Mouse (Mus musculus): ENCODE data around the gene Kng2. TPM values are rescaled to one million over a fixed set of nuclear protein-coding genes. Genes with fewer than 3 reads are reported as not detected.
"Not testable (repeated sequence)": the region's sequence is repeated elsewhere in the genome, so short reads cannot be mapped to it uniquely, and the experiment has no call there.

The Kng2 gene
- polyA plus RNA-seq, 1 experiment from 2014 or later: 0.33 TPM

- H3K36me3 ChIP-seq: no peaks in the 10 kb centered on the region
- H3K9ac ChIP-seq: no peak overlapping the region
- H3K27ac ChIP-seq: no peak overlapping the region
- H3K4me1 ChIP-seq: peaks cover 5% of the 10 kb centered on the region; the same call in 1 of the 2 replicates
- H3K4me3 ChIP-seq: no peak overlapping the region
- no peaks in the 10 kb centered on the region for H3K9me3 ChIP-seq
- H3K4me2 ChIP-seq (replicated peaks): no peak overlapping the region
- no peak for ATAC-seq (ENCODE audit: low FRiP score, low read depth)
- H3K27me3 ChIP-seq (replicated peaks): no peaks in the 10 kb centered on the region
These were observed 2.7 kb downstream of the Kng2 start for GRCm38 (mm10) chr16:23026582-23026981.

DNA sequence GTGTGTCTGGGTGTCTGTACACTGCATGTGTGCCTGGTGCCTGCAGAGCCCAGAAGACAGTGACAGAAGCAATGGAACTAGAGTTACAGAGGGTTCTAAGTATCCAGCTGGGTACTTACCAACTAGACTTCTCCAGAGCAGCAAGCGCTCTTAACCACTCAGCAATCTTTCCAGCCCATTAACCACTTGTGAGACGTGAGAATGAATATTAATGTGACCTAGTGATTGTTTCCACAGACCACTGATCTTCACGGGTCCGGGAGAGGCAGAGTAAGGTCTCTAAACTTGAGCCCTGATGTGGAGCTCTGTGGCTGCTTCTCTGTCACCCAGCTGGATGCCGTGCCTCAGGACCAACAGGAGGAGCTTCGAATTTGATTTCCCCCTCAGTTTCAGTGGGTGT lies 4.2 kb downstream of the Kng2 start:
- Histone ChIP-seq H3K9ac (no peak overlapping the region), H3K4me2 (replicated peaks) (no peak overlapping the region), H3K27me3 (replicated peaks) (no peaks in the 10 kb centered on the region), H3K27ac (no peak overlapping the region), H3K4me1 (peaks cover 5% of the 10 kb centered on the region; the same call in 1 of the 2 replicates), H3K9me3 (no peaks in the 10 kb centered on the region), H3K4me3 (no peak overlapping the region), H3K36me3 (no peaks in the 10 kb centered on the region)
- peak; percentile 53; the same call in 1 of the 2 replicates for ATAC-seq (ENCODE audit: low FRiP score, low read depth)
- 26% methylated on average over 6 of the region's 6 CpGs for WGBS

- 6% methylated on average over 1 of the region's 1 CpGs for WGBS
- H3K36me3 ChIP-seq; ATAC-seq (ENCODE audit: low FRiP score, low read depth): not testable (repeated sequence)
These were observed 8.7 kb downstream of the Kng2 start for GRCm38 (mm10) chr16:23020571-23020970.

GRCm38 (mm10) chr16:23014645-23015044 lies 14.6 kb downstream of the Kng2 start:
- H3K9ac ChIP-seq; H3K27ac ChIP-seq; H3K4me2 ChIP-seq (replicated peaks); H3K4me1 ChIP-seq; H3K27me3 ChIP-seq (replicated peaks); H3K36me3 ChIP-seq; ATAC-seq (ENCODE audit: low FRiP score, low read depth); H3K4me3 ChIP-seq; H3K9me3 ChIP-seq: not testable (repeated sequence)
- 49% methylated on average over 8 of the region's 8 CpGs for WGBS

More at GRCm38 (mm10) chr16:23020571-23020970, 8.7 kb downstream of the Kng2 start:
- not testable (repeated sequence) for H3K27ac ChIP-seq; H3K4me3 ChIP-seq; H3K4me1 ChIP-seq; H3K9me3 ChIP-seq; H3K9ac ChIP-seq; H3K4me2 ChIP-seq (replicated peaks); H3K27me3 ChIP-seq (replicated peaks)

DNA sequence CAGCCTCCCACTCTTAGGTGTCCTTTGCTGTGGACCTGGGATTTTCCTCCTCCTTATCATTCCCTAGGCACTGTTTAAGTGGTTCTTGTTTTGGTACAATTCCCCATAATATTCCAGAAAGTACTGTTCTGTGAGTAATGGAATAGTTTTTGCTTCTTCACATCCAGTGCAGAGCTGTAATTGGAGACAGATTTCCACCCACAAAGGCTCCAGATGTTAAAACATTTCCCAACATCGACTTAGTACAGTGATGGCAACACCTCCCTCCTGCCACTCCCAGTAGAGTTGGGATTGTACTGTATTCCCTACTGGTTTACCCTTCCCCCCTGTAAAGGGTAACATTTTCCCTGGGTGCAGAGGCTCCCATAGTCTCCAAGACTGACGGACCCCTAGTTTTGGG lies 15.5 kb downstream of the Kng2 start:
- not testable (repeated sequence) for ATAC-seq (ENCODE audit: low FRiP score, low read depth); H3K4me3 ChIP-seq; H3K4me1 ChIP-seq; H3K27ac ChIP-seq; H3K27me3 ChIP-seq (replicated peaks); H3K4me2 ChIP-seq (replicated peaks); H3K9me3 ChIP-seq; H3K36me3 ChIP-seq; H3K9ac ChIP-seq
- WGBS: 79% methylated on average over 2 of the region's 2 CpGs

GRCm38 (mm10) chr16:22996951-22997350 lies 32.3 kb downstream of the Kng2 start:
- not testable (repeated sequence) for H3K4me2 ChIP-seq (replicated peaks); H3K4me3 ChIP-seq; H3K9ac ChIP-seq; H3K27ac ChIP-seq; H3K9me3 ChIP-seq; H3K27me3 ChIP-seq (replicated peaks); H3K4me1 ChIP-seq; H3K36me3 ChIP-seq; ATAC-seq (ENCODE audit: low FRiP score, low read depth)
- 90% methylated on average over 3 of the region's 3 CpGs for WGBS

GRCm38 (mm10) chr16:22967383-22968030 lies 61.8 kb downstream of the Kng2 start:
- Histone ChIP-seq H3K36me3 (no peaks in the 10 kb centered on the region), H3K9me3 (no peaks in the 10 kb centered on the region), H3K27ac (no peak overlapping the region), H3K4me2 (replicated peaks) (no peak overlapping the region), H3K4me3 (no peak overlapping the region), H3K27me3 (replicated peaks) (no peaks in the 10 kb centered on the region), H3K4me1 (no peaks in the 10 kb centered on the region), H3K9ac (no peak overlapping the region)
- WGBS: 72% methylated on average over 1 of the region's 1 CpGs
- no peak for ATAC-seq (ENCODE audit: low FRiP score, low read depth)

DNA sequence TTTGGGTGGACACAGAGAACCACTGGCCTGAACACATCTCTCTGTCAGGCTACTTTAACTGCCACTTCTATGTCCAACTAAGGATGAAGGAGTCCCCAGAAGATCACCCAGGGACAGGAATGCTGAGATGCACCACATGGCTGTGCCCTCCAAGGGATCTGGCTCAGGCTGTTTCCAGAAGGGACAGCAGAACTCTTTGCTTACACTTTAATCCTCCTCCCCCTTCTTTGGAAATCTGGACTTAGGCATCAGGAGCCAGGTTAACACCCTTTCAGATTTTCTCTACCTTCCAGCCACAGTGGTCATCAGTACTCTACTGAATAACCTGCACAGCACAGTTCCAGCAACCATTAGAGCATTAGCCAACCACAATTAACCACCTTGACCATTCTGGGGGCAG lies 66.0 kb downstream of the Kng2 start:
- Histone ChIP-seq H3K36me3 (no peaks in the 10 kb centered on the region), H3K9ac (no peak overlapping the region), H3K4me3 (no peak overlapping the region), H3K27ac (no peak overlapping the region), H3K27me3 (replicated peaks) (no peaks in the 10 kb centered on the region), H3K9me3 (no peaks in the 10 kb centered on the region), H3K4me2 (replicated peaks) (no peak overlapping the region), H3K4me1 (no peaks in the 10 kb centered on the region)
- ATAC-seq (ENCODE audit: low FRiP score, low read depth): no peak

DNA sequence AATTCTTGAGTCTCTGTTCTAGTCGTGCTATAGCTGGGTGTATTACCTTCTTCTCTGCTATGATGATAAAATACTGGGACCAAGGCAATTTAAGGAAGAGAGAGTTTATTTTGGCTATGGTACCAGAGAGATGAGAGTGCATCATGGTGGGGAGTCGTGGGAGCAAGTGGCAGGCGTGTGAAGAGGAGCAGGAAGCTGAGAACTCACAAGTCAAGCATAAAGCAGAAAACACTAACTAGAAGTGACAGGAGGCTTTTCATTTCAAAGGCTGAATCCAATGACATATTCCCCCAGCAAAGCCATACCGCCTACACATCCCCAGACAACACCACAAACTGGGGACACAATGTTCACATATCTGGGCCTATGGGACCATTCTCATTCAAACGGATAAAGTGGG lies 67.0 kb downstream of the Kng2 start:
- Histone ChIP-seq H3K36me3 (no peaks in the 10 kb centered on the region), H3K27ac (no peak overlapping the region), H3K27me3 (replicated peaks) (no peaks in the 10 kb centered on the region), H3K9me3 (no peaks in the 10 kb centered on the region), H3K4me2 (replicated peaks) (no peak overlapping the region), H3K4me1 (no peaks in the 10 kb centered on the region), H3K9ac (no peak overlapping the region), H3K4me3 (no peak overlapping the region)
- ATAC-seq (ENCODE audit: low FRiP score, low read depth): no peak
- 86% methylated on average over 5 of the region's 5 CpGs for WGBS

DNA sequence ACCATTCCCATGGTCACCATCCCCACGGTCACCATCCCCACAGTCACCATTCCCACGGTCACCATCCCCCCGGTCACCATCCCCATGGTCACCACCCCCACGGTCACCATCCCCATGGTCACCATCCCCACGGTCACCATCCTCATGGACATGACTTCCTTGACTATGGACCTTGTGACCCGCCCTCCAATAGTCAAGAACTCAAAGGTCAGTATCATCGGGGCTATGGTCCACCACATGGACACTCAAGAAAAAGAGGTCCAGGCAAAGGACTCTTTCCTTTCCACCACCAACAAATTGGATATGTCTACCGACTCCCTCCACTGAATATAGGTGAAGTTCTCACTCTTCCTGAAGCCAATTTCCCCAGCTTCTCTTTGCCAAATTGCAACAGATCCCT lies 68.2 kb downstream of the Kng2 start:
- Histone ChIP-seq H3K27ac (no peak overlapping the region), H3K4me3 (no peak overlapping the region), H3K9ac (no peak overlapping the region), H3K4me2 (replicated peaks) (no peak overlapping the region), H3K27me3 (replicated peaks) (no peaks in the 10 kb centered on the region), H3K9me3 (no peaks in the 10 kb centered on the region), H3K36me3 (no peaks in the 10 kb centered on the region), H3K4me1 (no peaks in the 10 kb centered on the region)
- 93% methylated on average over 8 of the region's 8 CpGs for WGBS
- ATAC-seq (ENCODE audit: low FRiP score, low read depth): no peak

DNA sequence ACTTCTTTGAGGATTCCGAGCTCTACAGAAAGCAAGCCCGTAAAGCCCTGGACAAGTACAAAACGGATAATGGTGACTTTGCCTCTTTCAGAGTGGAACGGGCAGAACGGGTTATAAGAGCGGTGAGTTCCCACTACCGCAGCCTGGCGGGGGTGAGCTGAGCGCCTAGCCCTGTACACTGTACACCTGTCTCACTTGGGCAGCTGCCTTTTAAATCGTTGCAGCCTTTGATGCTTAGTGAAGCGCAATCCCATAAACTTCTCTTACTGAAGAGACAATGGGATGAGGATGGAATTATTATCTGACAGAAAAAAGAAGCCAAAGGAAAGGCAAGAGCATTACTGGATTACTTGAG lies 73.2 kb downstream of the Kng2 start:
- H3K4me3 ChIP-seq: no peak overlapping the region
- no peak overlapping the region for H3K9ac ChIP-seq
- 57% methylated on average over 11 of the region's 11 CpGs for WGBS
- H3K4me1 ChIP-seq: no peaks in the 10 kb centered on the region
- no peaks in the 10 kb centered on the region for H3K9me3 ChIP-seq
- H3K27me3 ChIP-seq (replicated peaks): no peaks in the 10 kb centered on the region
- no peak overlapping the region for H3K27ac ChIP-seq
- no peaks in the 10 kb centered on the region for H3K36me3 ChIP-seq
- ATAC-seq (ENCODE audit: low FRiP score, low read depth): peak; percentile 79
- H3K4me2 ChIP-seq (replicated peaks): peak overlapping the region; percentile 41

GRCm38 (mm10) chr16:22955397-22956084 lies 73.7 kb downstream of the Kng2 start:
- Histone ChIP-seq H3K9ac (no peak overlapping the region), H3K4me1 (no peaks in the 10 kb centered on the region), H3K9me3 (no peaks in the 10 kb centered on the region), H3K4me2 (replicated peaks) (peak overlapping the region; percentile 41), H3K4me3 (no peak overlapping the region), H3K27ac (no peak overlapping the region), H3K36me3 (no peaks in the 10 kb centered on the region), H3K27me3 (replicated peaks) (no peaks in the 10 kb centered on the region)
- peak; percentile 73 for ATAC-seq (ENCODE audit: low FRiP score, low read depth)
- WGBS: 32% methylated on average over 13 of the region's 13 CpGs

GRCm38 (mm10) chr16:22953069-22953468 lies 76.2 kb downstream of the Kng2 start:
- Histone ChIP-seq H3K27me3 (replicated peaks) (no peaks in the 10 kb centered on the region), H3K9me3 (no peaks in the 10 kb centered on the region), H3K4me2 (replicated peaks) (no peak overlapping the region), H3K4me1 (no peaks in the 10 kb centered on the region), H3K27ac (no peak overlapping the region), H3K36me3 (no peaks in the 10 kb centered on the region), H3K4me3 (no peak overlapping the region), H3K9ac (no peak overlapping the region)
- ATAC-seq (ENCODE audit: low FRiP score, low read depth): no peak
- 41% methylated on average over 4 of the region's 4 CpGs for WGBS

All from neural tube, embryonic 12.5 days (tissue).